8 mouse cellular contexts compared by ENCODE assay signal in genomic region chr10:79097161-79097754, GRCm38 (mm10). TPM values are rescaled to one million over a fixed set of nuclear protein-coding genes. Genes with fewer than 3 reads are reported as not detected.
DNase-seq lines count a peak whose midpoint lies in the region; ATAC-seq lines count a peak whose summit lies in the region.

TSS of gene 2610008E11Rik (minus strand) at chr10:79097600.

- H3K4me1 ChIP-seq in forebrain, embryonic 14.5 days (ENCODE audit: control insufficient read depth, insufficient read depth, low read length) = peaks cover 24% of the 10 kb centered on the region
- peaks cover 27% of the 10 kb centered on the region for H3K4me1 ChIP-seq in neural tube, embryonic 15.5 days

- H3K9ac ChIP-seq in forebrain, embryonic 14.5 days (ENCODE audit: low read length) = peak within 1 kb of the TSS; percentile 97
- H3K9ac ChIP-seq in neural tube, embryonic 15.5 days (replicated peaks) = peak within 1 kb of the TSS; percentile 81

- H3K9me3 ChIP-seq in forebrain, embryonic 14.5 days (replicated peaks; ENCODE audit: control insufficient read depth, low read length) = no peaks in the 10 kb centered on the region
- no peaks in the 10 kb centered on the region for H3K9me3 ChIP-seq in neural tube, embryonic 15.5 days (replicated peaks)

- H3K27ac ChIP-seq in forebrain, embryonic 14.5 days (ENCODE audit: low read depth, low read length) = peak within 1 kb of the TSS; percentile 99
- H3K27ac ChIP-seq in neural tube, embryonic 15.5 days (replicated peaks) = peak within 1 kb of the TSS; percentile 97

- ATAC-seq in forebrain, embryonic 14.5 days = peak; percentile 100
- peak; percentile 100 for ATAC-seq in neural tube, embryonic 15.5 days (ENCODE audit: low FRiP score)

- 0 out of 2 replicates have a peak, but pooled peaks cover 3% of the 10 kb centered on the region for H3K27me3 ChIP-seq in forebrain, embryonic 14.5 days (replicated peaks; ENCODE audit: control insufficient read depth, insufficient read depth, low read length)
- no peaks in the 10 kb centered on the region for H3K27me3 ChIP-seq in neural tube, embryonic 15.5 days (replicated peaks)

- intact Hi-C loops in heart, postnatal 14 days (cut with DNase I) = no loop called here

- under 1% methylated on average over 36 of the region's 36 CpGs for WGBS in forebrain, embryonic 14.5 days
- under 1% methylated on average over 36 of the region's 36 CpGs for WGBS in neural tube, embryonic 15.5 days

- H3K4me3 ChIP-seq in forebrain, embryonic 14.5 days (ENCODE audit: low read depth, low read length) = peak within 1 kb of the TSS; percentile 68
- peak within 1 kb of the TSS; percentile 66 for H3K4me3 ChIP-seq in neural tube, embryonic 15.5 days (replicated peaks)

- peak within 1 kb of the TSS; percentile 82 for H3K4me2 ChIP-seq in forebrain, embryonic 14.5 days (ENCODE audit: low read length)
- H3K4me2 ChIP-seq in neural tube, embryonic 15.5 days = peak within 1 kb of the TSS; percentile 72

- peaks cover 20% of the 10 kb centered on the region for H3K36me3 ChIP-seq in forebrain, embryonic 14.5 days (ENCODE audit: control insufficient read depth, insufficient read depth, low read length)
- peaks cover 6% of the 10 kb centered on the region for H3K36me3 ChIP-seq in neural tube, embryonic 15.5 days

- peak; percentile 97 for DNase-seq in ES-CJ7 (ENCODE audit: low read depth, low spot score)
- DNase-seq in cerebellum, adult 11 months = peak; percentile 93
- peak; percentile 99 for DNase-seq in forebrain, embryonic 14.5 days (ENCODE audit: low spot score)
- peak; percentile 89 to 91 for DNase-seq in heart, postnatal 14 days
- peak; percentile 97 for DNase-seq in layer of hippocampus, adult 11-12 months (ENCODE audit: low spot score)
- peak; percentile 94 to 95 for DNase-seq in lung, adult 18-20 months
- peak; percentile 92 for DNase-seq in testis, postnatal 14 days (ENCODE audit: low spot score)

RNA-seq across cellular contexts. Expression of gene 2610008E11Rik, which starts in this region (rescaled TPM):
- polyA plus RNA-seq in forebrain, embryonic 14.5 days (2014; fragmentation: Nextera tagmentation; extraction: Ambion mirVana) = 50.9 and 63.9 TPM in 2 replicates
- total RNA-seq in heart, postnatal 14 days (2021) = 10 to 100 TPM; 12.8 to 15.1 TPM
- 40.9 and 44.4 TPM in 2 replicates for polyA plus RNA-seq in neural tube, embryonic 15.5 days (2015; fragmentation: Nextera tagmentation; extraction: Ambion mirVana)

Comparison
In these comparisons a context has a peak if more than half of its experiments do, and no peak if none do; other contexts are left out.
1. Peak in every context shown above with its lines: DNase-seq, ATAC-seq, H3K4me3 ChIP-seq and H3K27ac ChIP-seq.